Comparison of ENCODE assay signal across 20 mouse cellular contexts in genomic region chr10:71368128-71368940, GRCm38 (mm10). TPM values are rescaled to one million over a fixed set of nuclear protein-coding genes. Genes with fewer than 3 reads are reported as not detected.
A peak's percentile ranks its signal among the peaks of the same experiment; 100 is the strongest.
DNase-seq lines count a peak whose midpoint lies in the region; ATAC-seq lines count a peak whose summit lies in the region.
"Had no signal": no experiment of that assay in that cellular context is flagged by ENCODE, and none has a peak within 500 bp of the region (broad histone marks: within the 10 kb centered on the region; RNA-seq: fewer than 3 reads in every experiment).

No protein-coding gene starts in this region.

- H3K27me3 ChIP-seq in megakaryocyte, embryonic 14.5 days (replicated peaks) = no peaks in the 10 kb centered on the region
- H3K27me3 ChIP-seq in kidney, embryonic 15.5 days = no peaks in the 10 kb centered on the region
- H3K27me3 ChIP-seq in stomach, embryonic 16.5 days (ENCODE audit: control insufficient read depth, insufficient read depth, low read length) = no peaks in the 10 kb centered on the region
- H3K27me3 ChIP-seq: CH12.LX; neural tube, embryonic 12.5 days had no signal

- H3K4me1 ChIP-seq in megakaryocyte, embryonic 14.5 days = peaks cover 17% of the 10 kb centered on the region
- peaks cover 13% of the 10 kb centered on the region for H3K4me1 ChIP-seq in kidney, embryonic 15.5 days
- H3K4me1 ChIP-seq in stomach, embryonic 16.5 days (ENCODE audit: control insufficient read depth, insufficient read depth, low read length) = no peaks in the 10 kb centered on the region
- H3K4me1 ChIP-seq: neural tube, embryonic 12.5 days had no signal

- WGBS in kidney, embryonic 15.5 days = 71% methylated on average over 16 of the region's 16 CpGs
- WGBS in stomach, embryonic 16.5 days = 65% methylated on average over 16 of the region's 16 CpGs

- peak overlapping the region; percentile 20; the same call in 1 of the 2 replicates for H3K4me2 ChIP-seq in kidney, embryonic 15.5 days
- no peak overlapping the region for H3K4me2 ChIP-seq in stomach, embryonic 16.5 days (ENCODE audit: low read depth, low read length)
- H3K4me2 ChIP-seq: heart, embryonic 11.5 days; neural tube, embryonic 12.5 days had no signal

- H3K9ac ChIP-seq in kidney, embryonic 15.5 days = no peak overlapping the region
- H3K9ac ChIP-seq in stomach, embryonic 16.5 days (ENCODE audit: low read length) = no peak overlapping the region
- H3K9ac ChIP-seq: forebrain, postnatal 0 days; liver, embryonic 14.5 days; neural tube, embryonic 12.5 days had no signal

- H3K9me3 ChIP-seq in megakaryocyte, embryonic 14.5 days = no peaks in the 10 kb centered on the region
- H3K9me3 ChIP-seq in kidney, embryonic 15.5 days (replicated peaks) = no peaks in the 10 kb centered on the region
- no peaks in the 10 kb centered on the region for H3K9me3 ChIP-seq in stomach, embryonic 16.5 days (replicated peaks; ENCODE audit: control insufficient read depth, low read length)
- H3K9me3 ChIP-seq: neural tube, embryonic 12.5 days had no signal

- H3K4me3 ChIP-seq in megakaryocyte, embryonic 14.5 days (replicated peaks) = peak overlapping the region; percentile 21
- H3K4me3 ChIP-seq in kidney, embryonic 15.5 days (replicated peaks) = no peak overlapping the region
- H3K4me3 ChIP-seq in stomach, embryonic 16.5 days (replicated peaks; ENCODE audit: low read length) = no peak overlapping the region
- H3K4me3 ChIP-seq: erythroblast, embryonic 14.5 days; neural tube, embryonic 12.5 days had no signal

- DNase-seq in frontal cortex, postnatal 10 days (ENCODE audit: low spot score in 2 of 2) = no peak
- no peak for DNase-seq in ovary, adult 18-20 months (ENCODE audit: low spot score)
- DNase-seq in layer of hippocampus, postnatal 25 days (ENCODE audit: extremely low spot score in 1 of 2, low spot score in 1 of 2) = no peak
- DNase-seq: cerebellum, postnatal 10 days; forebrain, postnatal 0 days; gastrocnemius, postnatal 25 days; lung, postnatal 14 days; midbrain, embryonic 14.5 days; thymus, postnatal 14 days had no signal

- 0 out of 2 replicates have a peak, but pooled peaks have one; percentile 42 for ATAC-seq in frontal cortex, adult (ENCODE audit: low TSS enrichment)
- ATAC-seq in megakaryocyte, adult 5-6 weeks (ENCODE audit: poor library complexity, severe bottlenecking) = no peak
- peak; percentile 89 for ATAC-seq in kidney, embryonic 15.5 days (replicated peaks; ENCODE audit: low FRiP score)
- no peak; the same call in 1 of the 2 replicates for ATAC-seq in stomach, embryonic 16.5 days (ENCODE audit: insufficient read depth, low FRiP score)
- ATAC-seq: forebrain, postnatal 0 days; inflammation-experienced regulatory T-cells, adult 6 months had no signal

- H3K27ac ChIP-seq in kidney, embryonic 15.5 days = peak overlapping the region; percentile 54; the same call in 1 of the 2 replicates
- 0 out of 2 replicates have a peak overlapping the region, but pooled peaks have one; percentile 22 for H3K27ac ChIP-seq in stomach, embryonic 16.5 days (ENCODE audit: low read length)
- H3K27ac ChIP-seq: liver, embryonic 14.5 days; neural tube, embryonic 12.5 days had no signal

- H3K36me3 ChIP-seq in megakaryocyte, embryonic 14.5 days (replicated peaks; ENCODE audit: low read length) = peaks cover 84% of the 10 kb centered on the region
- peaks cover 15% of the 10 kb centered on the region; the same call in 1 of the 2 replicates for H3K36me3 ChIP-seq in kidney, embryonic 15.5 days
- H3K36me3 ChIP-seq in stomach, embryonic 16.5 days (ENCODE audit: control insufficient read depth, insufficient read depth, low read length) = no peaks in the 10 kb centered on the region

RNA-seq across cellular contexts. Expression of gene Ipmk, which starts 20.8 kb away (rescaled TPM):
- 5.1 and 14.8 TPM in 2 replicates for polyA plus RNA-seq in megakaryocyte, embryonic 14.5 days (2012; ENCODE audit: insufficient read depth, low replicate concordance)
- total RNA-seq in megakaryocyte, adult 5-6 weeks (2015) = 46.7 and 49.8 TPM in 2 replicates
- 53.6 and 55.4 TPM in 2 replicates for total RNA-seq in megakaryocyte, adult 5-6 weeks (2017)
- 14.3 and 18.6 TPM in 2 replicates for polyA plus RNA-seq in kidney, embryonic 15.5 days (2015; fragmentation: Nextera tagmentation; extraction: Ambion mirVana)
- 11.0 and 12.3 TPM in 2 replicates for polyA plus RNA-seq in stomach, embryonic 16.5 days (2015; fragmentation: Nextera tagmentation; extraction: Ambion mirVana)
- total RNA-seq in layer of hippocampus, postnatal 25 days (2021) = 10 to 100 TPM; 38.3 to 39.9 TPM

RNA-seq across cellular contexts. Expression of gene Cisd1, which starts 23.6 kb away (rescaled TPM):
- 31.8 and 32.1 TPM in 2 replicates for polyA plus RNA-seq in megakaryocyte, embryonic 14.5 days (2012; ENCODE audit: insufficient read depth, low replicate concordance)
- 42.5 and 45.0 TPM in 2 replicates for total RNA-seq in megakaryocyte, adult 5-6 weeks (2015)
- total RNA-seq in megakaryocyte, adult 5-6 weeks (2017) = 15.2 and 22.8 TPM in 2 replicates
- 131 and 136 TPM in 2 replicates for polyA plus RNA-seq in kidney, embryonic 15.5 days (2015; fragmentation: Nextera tagmentation; extraction: Ambion mirVana)
- polyA plus RNA-seq in stomach, embryonic 16.5 days (2015; fragmentation: Nextera tagmentation; extraction: Ambion mirVana) = 92.8 and 103 TPM in 2 replicates
- total RNA-seq in layer of hippocampus, postnatal 25 days (2021) = 100 to 1,000 TPM; 122 to 143 TPM

Comparison
In these comparisons a context has a peak if more than half of its experiments do, and no peak if none do; other contexts are left out.
1. ATAC-seq: peak in frontal cortex, adult (single experiment) and kidney, embryonic 15.5 days (single experiment); none in megakaryocyte, adult 5-6 weeks (single experiment) and stomach, embryonic 16.5 days (single experiment).